Mouse (Mus musculus) layer of hippocampus, postnatal 14 days (tissue): Measurements from ENCODE around the gene Aph1a. TPM values are rescaled to one million over a fixed set of nuclear protein-coding genes. Genes with fewer than 3 reads are reported as not detected.

Source experiments
- total RNA-seq, 2 experiments: library from RNA; stranded (reverse); gene quantifications; 2 replicates each; pipeline ENCODE4 v1.2.3; 2021

Aph1a gene
- total RNA-seq, 2 experiments from 2014 or later: 76.1 to 83.5 TPM

Other genes with a start within 250 kb of the Aph1a start
- 10 to 100 TPM; 64.6 to 65.1 TPM for gene Mcl1, start 235.2 kb upstream of the Aph1a start, total RNA-seq
- 1 to 10 TPM; 3.0 to 4.1 TPM for gene Adamtsl4, start 206.1 kb upstream of the Aph1a start, total RNA-seq
- gene Ecm1, start 154.4 kb upstream of the Aph1a start, total RNA-seq: 10 to 100 TPM; 12.2 to 13.7 TPM
- 10 to 100 TPM; 39.9 to 40.0 TPM for gene Tars2, start 133.8 kb upstream of the Aph1a start, total RNA-seq
- 10 to 100 TPM; 60.4 to 63.5 TPM for gene Rprd2, start 75.1 kb upstream of the Aph1a start, total RNA-seq
- 10 to 100 TPM; 28.8 to 30.7 TPM for gene Prpf3, start 38.1 kb upstream of the Aph1a start, total RNA-seq
- gene Mrps21, start 22.4 kb upstream of the Aph1a start, total RNA-seq: 100 to 1,000 TPM; 134 to 162 TPM
- gene Ciart, start 11.7 kb upstream of the Aph1a start, total RNA-seq: 10 to 100 TPM; 10.1 to 10.9 TPM
- 1 to 10 TPM; 6.4 to 9.6 TPM for gene BC028528, start 2.0 kb upstream of the Aph1a start, total RNA-seq
- gene Car14, start 10.7 kb downstream of the Aph1a start, total RNA-seq: 10 to 100 TPM in 1 of 2 experiments, 1 to 10 TPM in 1; 6.8 to 11.9 TPM
- gene Anp32e, start 35.3 kb downstream of the Aph1a start, total RNA-seq: 100 to 1,000 TPM; 101 TPM
- gene Plekho1, start 102.0 kb downstream of the Aph1a start, total RNA-seq: 10 to 100 TPM; 43.7 to 44.5 TPM
- gene Vps45, start 164.5 kb downstream of the Aph1a start, total RNA-seq: 10 to 100 TPM; 41.1 to 47.8 TPM
- gene Otud7b, start 210.6 kb downstream of the Aph1a start, total RNA-seq: 10 to 100 TPM; 27.4 to 31.0 TPM